In genomic region chr3:105816089-105816488, GRCm38 (mm10) we compare ENCODE assay signal across 16 mouse cellular contexts. TPM values are rescaled to one million over a fixed set of nuclear protein-coding genes. Genes with fewer than 3 reads are reported as not detected.
DNase-seq lines count a peak whose midpoint lies in the region; ATAC-seq and TF ChIP-seq lines count a peak whose summit lies in the region.
"Had no signal": no experiment of that assay in that cellular context is flagged by ENCODE, and none has a peak within 500 bp of the region (broad histone marks: within the 10 kb centered on the region; RNA-seq: fewer than 3 reads in every experiment).

No protein-coding gene starts in this region.

- H3K79me2 ChIP-seq in heart, adult 2 months (replicated peaks; ENCODE audit: control insufficient read depth, insufficient read depth, low read length) = no peaks in the 10 kb centered on the region

- no peak for TF ChIP-seq CTCF in heart, adult 2 months (IDR thresholded peaks at IDR 0.05)

- H3K9ac ChIP-seq in heart, adult 2 months (ENCODE audit: low read depth, low read length) = no peak overlapping the region
- H3K9ac ChIP-seq: forebrain, embryonic 15.5 days had no signal

- DNase-seq in heart, adult 2 months = peak in 1 of 2 experiments; percentile 40
- no peak for DNase-seq in heart, postnatal 25 days (ENCODE audit: low spot score)
- peak; percentile 41 to 42 for DNase-seq in lung, postnatal 4 days
- no peak for DNase-seq in lung, postnatal 36 days
- peak; percentile 43 for DNase-seq in heart, postnatal 4 days
- peak; percentile 32 for DNase-seq in retina, postnatal 1 day
- no peak for DNase-seq in cerebellum, adult 9-11 months
- DNase-seq: adrenal gland, postnatal 36 days; cerebellum, adult 11 months; gastrocnemius, postnatal 36 days had no signal

- H3K4me1 ChIP-seq in heart, adult 2 months (ENCODE audit: control insufficient read depth, insufficient read depth, low read length) = peaks cover 4% of the 10 kb centered on the region

- no peak for TF ChIP-seq POLR2A in heart, adult 2 months (IDR thresholded peaks at IDR 0.05; ENCODE audit: insufficient read depth, low read depth, low read length)

- no peaks in the 10 kb centered on the region for H3K36me3 ChIP-seq in heart, adult 2 months (ENCODE audit: control insufficient read depth, insufficient read depth, low read length)
- H3K36me3 ChIP-seq: forebrain, embryonic 15.5 days had no signal

- H3K27ac ChIP-seq in heart, adult 2 months = no peak overlapping the region
- H3K27ac ChIP-seq: forebrain, embryonic 15.5 days; hindbrain, postnatal 0 days had no signal

- no peak for ATAC-seq in activated CD4-positive, CD25-positive, alpha-beta regulatory T cell, adult 4 months
- ATAC-seq: forebrain, embryonic 15.5 days; hindbrain, postnatal 0 days had no signal

- intact Hi-C loops in heart, adult 2 months (cut with DNase I) = no loop called here
- intact Hi-C loops in heart, postnatal 25 days (cut with DNase I) = no loop called here

- no peaks in the 10 kb centered on the region for H3K27me3 ChIP-seq in heart, adult 2 months (ENCODE audit: control insufficient read depth, insufficient read depth, low read length)
- H3K27me3 ChIP-seq: forebrain, embryonic 15.5 days had no signal

- peak; percentile 33; the same call in 1 of the 2 replicates for TF ChIP-seq EP300 in heart, adult 2 months (IDR thresholded peaks at IDR 0.05; ENCODE audit: insufficient read depth, low read depth, low read length)

- no peak overlapping the region for H3K4me3 ChIP-seq in heart, adult 2 months
- H3K4me3 ChIP-seq: forebrain, embryonic 15.5 days had no signal

- 26% methylated on average over 8 of the region's 8 CpGs for WGBS in heart, adult 2 months

RNA-seq across cellular contexts. Expression of gene Rap1a, which starts 15.0 kb away (rescaled TPM):
- 100 to 1,000 TPM; 101 to 113 TPM for total RNA-seq in heart, adult 2 months (2021)
- polyA plus RNA-seq in heart, adult 2 months (2012; rRNA removed) = 12.8 and 34.5 TPM in 2 replicates
- 100 to 1,000 TPM; 103 to 105 TPM for total RNA-seq in heart, postnatal 25 days (2021)
- 100 to 1,000 TPM; 131 to 134 TPM for total RNA-seq in heart, postnatal 4 days (2021)
- 100 to 1,000 TPM; 168 to 210 TPM for polyA plus RNA-seq in activated CD4-positive, CD25-positive, alpha-beta regulatory T cell, adult 4 months (2017; shearing (Covaris generic))

RNA-seq across cellular contexts. Expression of gene Adora3, which starts 54.6 kb away (rescaled TPM):
- total RNA-seq in heart, adult 2 months (2021) = not detected
- polyA plus RNA-seq in heart, adult 2 months (2012; rRNA removed) = 0.37 and 0.94 TPM in 2 replicates
- under 1 TPM; 0.21 to 0.25 TPM for total RNA-seq in heart, postnatal 25 days (2021)
- total RNA-seq in heart, postnatal 4 days (2021) = not detected
- under 1 TPM in 1 of 2 experiments, not detected in 1; 0.71 TPM for polyA plus RNA-seq in activated CD4-positive, CD25-positive, alpha-beta regulatory T cell, adult 4 months (2017; shearing (Covaris generic))
- total RNA-seq: ES-E14; gastrocnemius, postnatal 36 days had no signal
- polyA plus RNA-seq: kidney, embryonic 16.5 days; midbrain, embryonic 11.5 days had no signal

RNA-seq across cellular contexts. Expression of gene Tmigd3, which starts 54.6 kb away (rescaled TPM):
- total RNA-seq in heart, adult 2 months (2021) = under 1 TPM in 1 of 2 experiments, not detected in 1; 0.31 TPM
- 0.35 TPM in 1 of 2 replicates, not detected in the other for polyA plus RNA-seq in heart, adult 2 months (2012; rRNA removed)
- not detected for total RNA-seq in heart, postnatal 25 days (2021)
- total RNA-seq in heart, postnatal 4 days (2021) = under 1 TPM; 0.34 to 0.52 TPM
- not detected for polyA plus RNA-seq in activated CD4-positive, CD25-positive, alpha-beta regulatory T cell, adult 4 months (2017; shearing (Covaris generic))
- total RNA-seq: ES-E14; gastrocnemius, postnatal 36 days; hindbrain, postnatal 0 days had no signal
- polyA plus RNA-seq: hindbrain, postnatal 0 days; kidney, embryonic 16.5 days; midbrain, embryonic 11.5 days had no signal

Comparison
In these comparisons a context has a peak if more than half of its experiments do, and no peak if none do; other contexts are left out.
1. DNase-seq: peak in lung, postnatal 4 days (2 of 2), heart, postnatal 4 days (single experiment) and retina, postnatal 1 day (single experiment); none in heart, postnatal 25 days (single experiment), lung, postnatal 36 days (single experiment) and cerebellum, adult 9-11 months (single experiment).